Mouse (Mus musculus) left cerebral cortex, postnatal 25 days (tissue): ENCODE data around the gene Akna. TPM values are rescaled to one million over a fixed set of nuclear protein-coding genes. Genes with fewer than 3 reads are reported as not detected.

Source experiments
- DNase-seq, 2 experiments: peaks; one replicate each; pipeline ENCODE4 v3.0.0; 2022; ENCODE audit warnings: low spot score in 2 of 2, mixed read lengths in 1 of 2
- intact Hi-C: fragments of 180-260 bp; cut with DNase I; formaldehyde crosslinking; loops from one replicate; pipeline ENCODE4 v1.15.1; 2025
- total RNA-seq, 2 experiments: library from RNA; stranded (reverse); gene quantifications; 2 replicates each; pipeline ENCODE4 v1.2.3; 2021

The Akna gene
- total RNA-seq, 2 experiments from 2014 or later, result 2.9 to 3.0 TPM

DNA sequence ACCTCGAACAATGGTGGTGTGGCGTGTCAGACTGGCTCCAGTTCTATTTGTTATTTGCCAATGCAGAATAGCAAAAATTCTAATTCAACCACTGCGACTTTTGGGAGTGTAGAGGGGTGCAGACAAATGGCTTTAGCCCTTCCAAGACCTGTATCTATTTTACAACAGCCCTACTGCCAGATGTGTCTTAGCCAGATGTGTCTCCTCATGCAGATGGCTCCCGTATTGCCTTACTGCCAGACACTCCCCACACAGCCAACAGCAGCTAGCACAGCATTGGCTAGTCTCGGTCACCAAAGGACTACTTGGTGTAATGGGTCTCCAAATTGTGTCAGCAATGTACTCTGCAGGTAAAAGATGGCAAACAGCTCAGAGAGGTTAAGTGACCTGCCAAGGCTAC lies 8.1 kb upstream of the Akna start:
- intact Hi-C loops, result no loop called here
- DNase-seq, result no peak

DNA sequence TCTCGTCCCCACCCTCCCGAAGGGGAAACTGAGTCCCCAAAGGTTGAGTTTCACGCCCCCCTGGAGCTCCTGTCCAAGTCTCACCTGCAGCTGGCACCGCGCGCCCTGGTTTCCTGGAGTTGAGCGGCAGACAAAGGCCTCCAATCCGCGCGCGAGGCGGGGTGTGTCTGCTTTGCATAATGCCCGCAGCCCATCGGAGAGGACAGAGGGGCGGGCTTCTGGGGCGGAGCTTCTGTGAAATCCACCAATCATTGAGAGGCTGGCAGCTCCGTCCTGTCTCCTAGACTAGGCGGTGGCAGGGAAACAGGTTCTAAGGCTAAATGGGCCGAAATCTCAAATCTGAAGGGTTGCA lies 7.4 kb upstream of the Akna start:
- DNase-seq, result peak; percentile 91 to 94
- intact Hi-C loops, result no loop called here

DNA sequence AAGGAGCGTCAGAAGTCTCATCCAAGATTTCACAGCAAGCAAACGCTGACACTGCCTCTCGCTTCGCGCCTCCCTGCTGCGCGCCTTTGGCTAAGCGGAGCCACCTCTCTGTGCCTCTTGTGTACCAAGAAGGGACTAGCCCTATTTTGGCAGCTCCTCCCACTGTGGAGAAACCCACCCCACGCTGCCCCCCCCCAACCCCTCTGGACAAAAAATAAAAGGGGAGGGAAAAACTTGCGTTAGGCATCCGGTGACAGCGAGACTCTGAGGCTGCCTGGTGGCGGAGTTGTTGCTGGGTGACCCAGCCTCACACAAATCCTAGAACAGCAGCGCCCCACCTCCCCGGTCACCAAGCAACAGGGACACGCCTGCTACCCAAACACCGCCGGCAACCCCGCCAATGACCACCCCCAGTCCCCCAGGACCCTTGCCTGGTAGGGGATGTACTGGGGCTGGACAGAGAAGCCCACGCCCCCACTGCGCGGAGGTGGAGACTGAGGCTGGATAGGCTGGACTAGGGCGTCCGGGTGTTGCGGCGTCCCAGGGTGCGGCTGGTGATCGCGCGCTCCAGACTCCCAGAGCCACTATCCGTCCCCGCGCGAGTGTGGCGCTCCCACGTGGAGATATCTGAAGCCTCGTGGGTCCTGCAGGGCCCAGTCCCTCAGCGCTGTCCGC lies 6.9 kb upstream of the Akna start:
- peak in 1 of 2 experiments; percentile 46 for DNase-seq

DNA sequence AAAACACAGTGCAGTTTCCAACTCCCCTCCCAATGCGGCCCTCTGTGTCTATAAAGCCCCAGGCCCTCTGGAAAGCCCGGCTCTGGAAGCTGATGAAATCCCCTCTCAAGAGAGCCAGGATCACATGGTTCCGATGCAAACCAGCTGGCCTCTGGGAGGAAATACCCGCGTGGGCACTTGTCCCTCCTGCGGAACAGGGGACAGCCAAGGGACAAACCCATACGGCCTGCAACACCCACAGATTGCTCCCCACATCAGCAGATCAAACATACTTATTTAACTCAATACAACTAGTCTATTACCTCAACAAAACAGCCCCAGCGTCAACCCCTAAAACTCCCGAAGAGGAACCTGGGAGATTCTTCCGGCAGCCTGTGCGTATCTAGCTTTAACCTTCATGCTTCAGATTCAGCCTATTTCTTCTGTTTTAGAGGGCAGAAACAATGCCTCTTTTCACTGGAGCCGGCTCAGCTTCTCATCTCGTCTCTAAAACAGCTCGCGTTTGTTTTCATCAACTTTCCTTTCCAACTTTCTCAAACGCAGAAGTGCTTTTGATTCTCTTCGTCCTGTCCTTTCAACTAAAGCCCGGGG lies 6.3 kb upstream of the Akna start:
- DNase-seq, result no peak
- intact Hi-C loops, result loop anchor here (2.0 to 5.0 kb wide), 2 partner anchors 41 to 227 kb away; no protein-coding TSS in a partner anchor

More for the DNA sequence above, 6.9 kb upstream of the Akna start:
- intact Hi-C loops, result loop anchor here (2.0 to 5.0 kb wide), 2 partner anchors 41 to 228 kb away; no protein-coding TSS in a partner anchor

DNA sequence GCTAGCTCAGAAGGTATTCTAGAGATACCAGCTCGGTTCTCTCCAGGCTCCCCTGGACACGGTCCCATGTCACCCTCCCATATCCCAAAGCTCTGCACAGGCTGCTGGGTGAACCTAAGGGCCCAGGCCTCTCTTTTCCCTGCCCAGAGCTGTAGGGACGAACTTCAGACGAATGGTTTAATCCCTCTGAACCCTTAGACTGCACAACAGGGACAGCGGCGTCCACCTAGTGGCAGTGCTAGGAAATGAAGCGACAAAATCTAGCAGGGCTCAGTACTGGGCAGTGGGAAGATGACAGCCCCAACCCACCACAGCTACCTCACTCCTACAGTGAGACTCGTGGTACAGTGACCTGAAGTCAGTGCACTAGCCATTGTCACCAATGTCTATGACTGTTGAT lies 5.5 kb upstream of the Akna start:
- DNase-seq, result peak; percentile 49 to 62
- intact Hi-C loops, result loop anchor here (2.0 to 5.0 kb wide), 2 partner anchors 40 to 226 kb away; no protein-coding TSS in a partner anchor

DNA sequence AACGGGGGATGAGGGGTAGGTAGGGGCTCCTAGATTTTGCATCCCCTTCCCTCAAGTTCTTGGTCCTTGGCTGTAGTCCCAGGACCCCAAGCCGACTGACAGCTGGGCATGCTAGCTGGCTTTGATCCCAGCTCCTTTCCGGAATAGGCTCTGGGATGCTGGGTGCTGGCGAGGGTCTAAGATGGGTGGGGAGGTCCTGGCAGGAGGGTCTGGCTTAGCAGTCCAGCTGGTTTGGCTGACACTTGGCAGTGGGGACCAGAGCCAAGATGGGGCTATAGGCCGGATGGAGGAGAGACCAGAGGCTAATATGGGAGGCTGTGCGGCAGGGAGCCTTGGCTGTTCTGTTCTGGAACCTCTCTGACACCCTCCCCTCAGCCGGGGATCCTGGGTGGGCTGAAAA lies 5.1 kb upstream of the Akna start:
- intact Hi-C loops, result loop anchor here (2.0 to 5.0 kb wide), 2 partner anchors 39 to 226 kb away; no protein-coding TSS in a partner anchor
- no peak for DNase-seq

DNA sequence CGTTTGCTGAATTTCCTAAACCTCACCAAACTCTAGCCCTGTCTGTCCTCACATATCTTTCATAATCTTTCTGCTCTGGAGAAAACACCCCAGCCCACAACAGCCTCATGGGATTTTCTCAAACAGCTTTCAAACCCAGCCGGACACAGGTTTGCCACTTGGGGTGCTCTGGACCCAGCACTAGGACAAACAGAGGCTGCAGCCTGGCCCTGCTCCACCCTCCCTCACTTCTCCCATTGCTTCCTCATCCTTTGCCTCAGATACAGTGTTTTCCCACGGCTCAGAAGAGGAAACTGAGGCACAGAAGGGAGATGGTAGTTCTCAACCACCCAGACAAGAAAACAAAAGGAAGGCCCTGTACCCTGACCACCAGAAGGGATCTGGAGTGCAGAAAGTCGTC lies 2.5 kb upstream of the Akna start:
- intact Hi-C loops, result loop anchor here (5.0 kb wide), 1 partner anchor 223 kb away; no protein-coding TSS in a partner anchor
- DNase-seq, result no peak

DNA sequence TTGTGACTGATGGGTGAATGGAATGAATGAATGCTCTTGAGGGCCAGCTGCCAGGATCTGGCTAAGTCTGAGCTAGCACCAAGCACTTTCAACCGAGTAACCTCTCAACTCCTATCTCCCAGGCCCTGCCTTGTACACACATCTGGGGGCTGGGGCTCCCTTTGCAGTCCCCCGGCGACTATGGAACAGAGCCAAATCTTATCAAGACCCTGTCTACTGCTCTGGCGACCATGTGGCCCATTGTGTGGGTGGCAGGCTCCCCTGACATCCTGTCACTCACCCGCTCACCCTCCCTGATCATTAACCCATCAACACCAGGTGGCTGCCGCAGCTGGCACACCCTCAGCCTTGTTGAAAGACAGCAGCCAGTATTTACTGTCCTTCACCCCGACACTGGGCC lies 1.9 kb upstream of the Akna start:
- intact Hi-C loops, result loop anchor here (5.0 kb wide), 1 partner anchor 223 kb away; no protein-coding TSS in a partner anchor
- no peak for DNase-seq

DNA sequence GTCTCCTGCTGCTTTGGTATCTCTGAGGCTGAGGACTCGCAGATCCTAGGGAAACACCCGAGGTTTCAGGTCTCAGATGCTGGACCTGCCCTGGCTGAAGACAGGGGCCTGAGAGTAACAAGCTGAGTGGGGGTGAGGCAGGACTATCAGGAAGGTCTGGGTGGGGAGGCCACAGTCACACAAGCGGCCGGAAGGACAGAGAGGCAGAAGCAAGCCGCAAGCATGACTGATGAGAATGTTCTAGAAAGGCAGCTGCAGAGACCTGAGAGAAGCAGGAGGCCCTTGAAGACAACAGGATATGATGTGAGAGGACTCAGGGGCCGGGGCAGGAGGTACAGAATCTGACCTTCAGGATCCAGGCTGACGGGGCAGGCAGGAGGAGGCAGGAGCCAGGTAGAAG lies 1.1 kb upstream of the Akna start:
- intact Hi-C loops, result no loop called here
- DNase-seq, result no peak

DNA sequence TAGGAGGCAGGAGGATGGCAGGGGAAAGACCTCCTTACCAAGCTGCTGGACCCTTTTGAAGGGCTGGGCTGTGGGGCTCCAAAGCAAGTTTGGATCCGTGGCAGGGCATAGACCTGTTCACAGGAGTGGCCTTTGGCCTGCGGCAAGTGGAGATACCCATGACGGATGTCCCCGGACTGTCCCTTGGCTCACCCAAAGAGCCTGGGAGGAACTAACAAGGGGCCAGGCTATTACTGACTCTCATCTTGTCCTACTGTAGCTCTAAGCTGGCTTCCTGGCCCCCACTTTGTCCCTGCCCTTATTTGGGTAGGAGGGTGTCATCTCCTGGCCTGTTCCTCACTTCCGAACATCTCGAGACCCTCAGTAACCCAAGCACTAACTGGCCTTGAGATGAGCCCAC lies 596 bp downstream of the Akna start:
- intact Hi-C loops, result no loop called here
- DNase-seq, result no peak

DNA sequence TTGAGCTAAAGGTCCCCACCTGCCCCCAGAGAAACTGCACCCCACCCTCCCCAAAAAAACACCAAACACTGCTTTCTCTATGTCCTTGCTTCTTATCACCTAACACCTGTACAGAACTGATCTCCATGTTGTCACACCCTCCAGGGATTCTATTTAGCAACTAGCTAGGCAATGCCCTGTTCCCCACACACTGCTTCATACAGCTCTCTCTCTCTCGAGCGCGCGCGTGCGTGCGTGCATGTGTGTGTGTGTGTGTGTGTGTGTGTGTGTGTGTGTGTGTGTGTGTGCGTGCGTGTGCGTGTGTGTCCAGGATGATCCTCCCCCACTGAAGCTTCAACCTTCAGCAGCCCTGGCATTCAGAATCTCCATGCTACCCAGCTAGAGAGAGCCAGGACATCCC lies 1.1 kb downstream of the Akna start:
- intact Hi-C loops, result no loop called here
- DNase-seq, result no peak

DNA sequence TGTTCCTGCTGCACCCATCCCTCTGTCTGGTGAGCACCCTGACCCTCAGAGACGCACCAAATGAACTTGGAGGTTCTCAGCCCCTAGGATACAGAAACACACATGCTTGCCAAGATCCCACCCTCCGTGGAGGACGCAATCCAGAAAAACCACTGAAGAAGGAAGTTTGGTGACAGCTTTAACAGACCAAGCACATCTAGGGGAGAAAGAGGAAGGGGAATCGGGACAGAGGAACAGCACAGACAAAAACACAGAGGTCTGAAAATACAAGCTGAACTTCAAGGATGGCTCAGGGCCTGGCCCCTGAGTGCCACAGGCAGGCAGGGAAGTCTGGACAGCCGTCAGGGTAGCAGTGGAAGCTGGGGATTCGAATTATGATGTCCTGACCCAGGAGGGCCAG lies 1.5 kb downstream of the Akna start:
- intact Hi-C loops, result no loop called here
- no peak for DNase-seq

DNA sequence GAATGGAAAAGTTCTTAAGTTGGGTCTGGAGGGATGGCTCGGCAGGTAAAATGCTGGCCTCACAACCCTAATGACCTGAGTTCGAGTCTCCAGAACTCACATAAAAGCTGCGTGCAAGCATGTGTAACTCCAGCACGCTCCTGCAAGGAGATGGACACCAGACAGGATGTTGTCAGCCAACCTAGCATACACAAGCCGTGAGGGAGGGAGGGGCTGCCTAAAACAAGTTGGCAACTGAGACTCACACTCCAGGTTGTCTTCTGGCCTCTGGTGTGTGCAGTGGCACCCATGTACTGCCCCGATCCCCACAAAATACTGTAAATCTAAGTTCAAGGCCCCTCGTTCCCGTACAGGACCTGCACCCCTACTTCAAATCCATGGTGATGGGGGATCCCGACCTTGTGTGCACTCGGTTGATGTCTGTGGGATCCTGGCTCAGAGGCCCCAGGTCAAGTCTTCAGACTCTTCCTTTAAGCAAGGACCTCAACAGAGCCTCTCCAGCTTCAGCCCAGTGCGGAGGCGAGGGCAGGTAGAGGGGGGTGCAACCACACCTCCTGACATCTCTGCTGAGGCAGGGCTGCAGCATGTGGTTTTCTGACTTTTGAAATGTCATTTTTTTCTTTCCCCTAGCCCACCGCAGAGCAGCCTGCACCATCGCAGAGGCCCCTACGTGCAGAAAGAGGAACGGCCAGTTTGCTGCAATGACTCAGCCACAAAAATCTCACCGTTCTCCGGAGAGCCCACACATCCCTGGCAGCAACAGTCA lies 2.4 kb downstream of the Akna start:
- intact Hi-C loops, result no loop called here
- no peak for DNase-seq

DNA sequence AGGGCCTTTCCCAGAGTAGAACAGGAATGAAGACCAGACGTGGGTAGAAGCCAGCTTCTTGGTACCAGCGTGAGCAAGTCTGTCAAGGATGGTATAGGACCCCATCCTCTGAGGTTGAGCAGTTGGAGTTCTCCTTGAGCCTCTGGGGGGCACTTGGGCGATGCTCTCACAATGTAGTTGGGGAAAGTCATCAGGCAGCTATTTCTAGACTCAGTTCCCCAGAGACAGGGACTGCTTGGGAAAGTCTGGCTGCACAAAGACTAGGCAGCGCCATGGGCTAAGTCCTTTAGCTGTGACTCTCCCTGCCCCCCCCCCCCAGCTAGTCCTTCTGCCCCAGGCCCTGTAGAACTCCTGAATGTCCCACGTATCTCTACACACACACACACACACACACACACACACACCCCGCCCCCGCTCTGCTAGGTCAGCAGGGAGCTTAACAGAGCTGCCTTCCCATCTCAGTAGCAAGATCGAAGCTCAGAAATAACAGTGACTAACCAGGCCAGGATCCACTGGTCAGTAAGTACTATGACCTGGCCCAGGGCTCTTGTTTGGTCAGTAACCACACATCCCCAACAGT lies 3.4 kb downstream of the Akna start:
- no peak for DNase-seq
- intact Hi-C loops, result no loop called here

DNA sequence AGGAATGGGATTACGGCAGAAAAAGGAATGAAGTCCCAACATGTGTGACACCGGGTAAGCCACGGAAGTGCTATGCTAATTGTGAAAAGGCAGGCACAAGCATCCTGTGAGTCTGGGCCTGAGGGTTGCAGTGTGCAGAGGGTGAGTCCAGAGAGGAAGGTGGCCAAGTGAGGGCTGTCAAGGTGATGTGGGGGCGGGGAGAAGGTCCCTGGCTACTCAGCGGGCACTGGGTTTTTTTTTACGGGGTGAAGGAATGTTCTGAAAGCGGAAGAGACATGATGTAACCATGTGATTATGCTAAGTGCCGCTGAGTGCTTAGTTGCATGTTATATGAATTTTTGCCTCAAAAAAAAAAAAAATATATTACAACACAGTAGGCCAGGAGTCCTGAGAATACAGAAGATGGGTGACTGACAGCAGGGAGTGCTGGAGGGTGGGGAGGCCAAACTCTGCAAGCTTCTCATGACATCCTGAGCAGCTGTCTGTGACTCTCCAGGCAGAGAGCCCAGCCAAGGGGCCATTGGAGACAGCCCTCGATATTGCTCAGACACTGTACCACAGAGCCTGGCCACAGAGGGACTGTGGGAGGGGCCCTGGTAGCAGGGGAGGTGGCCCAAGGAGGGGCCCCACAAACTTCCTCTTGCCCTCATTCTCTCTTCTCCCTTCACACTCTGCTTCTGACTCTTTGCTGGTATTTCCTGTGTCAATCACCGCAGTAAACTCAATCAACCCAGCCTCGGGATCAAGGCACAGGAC lies 4.1 kb downstream of the Akna start:
- DNase-seq, result no peak
- intact Hi-C loops, result no loop called here

DNA sequence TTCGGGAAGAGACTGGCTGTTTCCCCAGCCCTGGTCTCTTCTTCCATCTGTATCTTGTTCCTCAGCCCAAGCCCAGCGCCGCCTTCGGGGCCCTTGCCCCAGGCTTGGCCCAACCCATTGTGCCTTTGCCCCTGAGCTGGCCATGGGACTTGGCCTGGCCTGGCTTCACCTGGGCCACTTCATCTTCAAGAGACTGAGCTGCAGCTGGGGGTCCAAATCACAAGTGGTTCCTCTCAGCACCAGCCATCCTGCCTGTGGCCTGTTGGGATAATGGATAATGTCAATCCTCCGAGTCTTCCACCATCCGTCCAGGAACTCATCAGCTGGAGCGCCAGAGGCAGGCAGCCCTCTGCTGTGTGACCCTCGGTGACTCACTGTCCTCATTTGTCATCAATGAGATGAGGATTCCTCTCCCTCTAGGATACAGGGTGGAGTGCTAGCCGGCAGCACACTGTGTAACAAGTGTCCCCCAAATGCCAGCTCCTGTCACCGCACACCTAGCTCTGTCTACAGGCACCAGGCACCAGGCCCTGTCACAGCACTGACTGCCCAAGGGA lies 5.1 kb downstream of the Akna start:
- intact Hi-C loops, result no loop called here
- no peak for DNase-seq

DNA sequence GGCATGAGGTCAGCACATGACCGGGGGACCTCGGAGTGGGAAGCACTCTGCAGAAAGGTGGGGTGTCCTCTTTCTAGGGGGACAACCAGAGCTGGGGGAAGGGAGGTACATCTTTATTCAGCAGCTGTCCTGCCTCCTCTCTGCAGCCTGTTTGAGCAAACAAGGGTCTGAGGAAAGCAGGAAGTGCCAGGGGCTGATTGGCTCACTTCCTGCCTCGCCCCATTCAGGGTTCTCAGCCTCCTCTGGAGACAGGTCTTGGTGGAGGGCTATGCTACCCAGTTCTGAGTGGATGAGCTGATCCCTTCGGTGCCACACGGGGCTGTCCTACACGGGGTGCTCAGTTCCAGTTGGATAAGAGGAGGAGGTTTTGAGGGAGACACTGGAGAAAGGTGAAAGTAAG lies 11.8 kb downstream of the Akna start:
- intact Hi-C loops, result no loop called here
- no peak for DNase-seq

DNA sequence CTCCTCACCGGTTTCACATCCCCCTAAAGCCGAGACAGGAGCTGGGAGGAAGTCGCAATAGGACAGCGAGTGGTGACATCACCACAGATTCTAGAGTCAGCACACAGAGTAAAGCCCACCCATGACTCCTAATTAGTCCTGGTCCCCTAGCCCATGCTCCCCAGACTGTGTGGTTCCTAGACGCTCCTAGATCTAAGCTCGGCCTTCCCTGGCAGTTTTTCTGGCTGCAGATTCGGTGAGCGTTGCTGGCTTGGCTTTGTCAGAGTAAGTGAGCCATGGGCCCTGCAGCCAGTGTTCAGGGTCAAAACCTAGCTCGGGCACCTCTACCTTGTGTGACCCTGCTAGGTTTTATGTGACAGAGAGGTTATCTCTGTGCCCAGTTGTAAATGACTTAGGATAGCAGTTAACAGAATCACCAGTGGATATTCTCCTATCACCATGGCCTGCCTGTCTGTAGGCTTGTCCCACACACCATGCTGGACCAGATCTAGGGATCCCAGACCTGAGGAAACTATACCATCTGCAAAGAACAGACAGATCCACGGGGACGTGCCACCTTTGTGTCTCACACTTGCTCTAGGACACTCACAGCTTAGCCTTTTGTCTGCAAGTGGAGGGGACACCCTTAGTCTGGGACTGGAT lies 13.1 kb downstream of the Akna start:
- DNase-seq, result no peak
- intact Hi-C loops, result no loop called here
